Mouse (Mus musculus) kidney, adult 9 months (tissue): Measurements from ENCODE around the gene Tgfbr3.

Experiments used
- DNase-seq: peaks from one replicate; pipeline ENCODE4 v3.0.0; 2022

Tgfbr3 gene

DNA sequence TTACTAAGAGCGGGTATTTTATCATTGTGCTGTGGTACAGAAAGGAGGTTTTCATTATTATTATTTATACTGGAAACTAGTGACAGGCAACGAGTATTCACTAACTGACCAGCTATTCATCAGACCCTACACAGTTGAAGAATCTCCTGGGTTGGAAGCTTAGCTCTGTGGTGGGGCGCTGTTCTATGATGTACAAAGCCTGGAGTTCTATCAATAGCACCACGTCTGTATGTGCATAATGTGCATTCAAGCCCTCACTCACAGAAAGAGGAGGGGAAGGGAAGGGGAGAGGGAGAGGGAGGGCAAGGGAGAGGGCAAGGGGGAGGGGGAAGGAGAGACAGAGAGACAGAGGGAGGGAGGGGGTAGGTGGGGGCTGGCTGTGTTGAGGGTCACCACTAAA is 215.1 kb downstream of the Tgfbr3 start:
- DNase-seq, result no peak

DNA sequence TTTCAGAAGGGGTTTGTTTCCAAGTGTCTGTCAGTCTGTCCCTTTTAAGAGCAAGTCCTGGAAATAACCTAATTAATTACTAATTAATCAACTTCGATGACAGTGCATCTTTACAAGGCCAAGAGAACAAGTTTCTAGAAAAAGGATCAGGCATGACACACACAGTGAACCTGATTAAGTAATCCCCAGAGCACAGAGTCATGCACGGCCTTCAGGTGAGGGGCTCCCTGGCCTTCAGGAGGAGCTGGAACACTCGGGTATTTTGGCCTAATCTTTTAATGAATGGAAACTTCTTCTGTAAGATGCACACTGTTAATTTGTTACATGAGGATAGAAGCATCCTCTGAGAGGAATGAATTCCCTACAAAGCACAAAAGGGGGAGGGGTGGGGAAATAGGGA is 215.9 kb downstream of the Tgfbr3 start:
- DNase-seq, result peak; percentile 13

DNA sequence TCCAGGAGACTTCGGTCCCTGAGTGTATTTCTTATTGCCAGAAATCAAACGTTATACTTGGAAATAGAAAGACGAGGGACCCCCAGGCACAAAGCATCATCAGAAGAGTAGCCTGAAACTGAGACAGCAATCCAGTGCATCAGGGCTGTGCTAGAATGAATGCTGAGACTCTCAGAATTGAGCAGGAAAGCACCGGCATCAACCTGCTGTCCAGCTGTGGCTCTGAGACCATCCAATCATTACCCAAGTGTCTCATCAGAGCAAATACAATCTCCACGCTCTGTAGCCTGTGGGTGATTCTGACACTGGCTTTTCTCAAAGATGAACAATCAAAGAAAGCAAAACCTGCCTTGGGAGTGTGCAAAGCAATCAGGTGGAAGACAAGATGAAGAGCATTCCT is 221.3 kb downstream of the Tgfbr3 start:
- DNase-seq, result no peak

DNA sequence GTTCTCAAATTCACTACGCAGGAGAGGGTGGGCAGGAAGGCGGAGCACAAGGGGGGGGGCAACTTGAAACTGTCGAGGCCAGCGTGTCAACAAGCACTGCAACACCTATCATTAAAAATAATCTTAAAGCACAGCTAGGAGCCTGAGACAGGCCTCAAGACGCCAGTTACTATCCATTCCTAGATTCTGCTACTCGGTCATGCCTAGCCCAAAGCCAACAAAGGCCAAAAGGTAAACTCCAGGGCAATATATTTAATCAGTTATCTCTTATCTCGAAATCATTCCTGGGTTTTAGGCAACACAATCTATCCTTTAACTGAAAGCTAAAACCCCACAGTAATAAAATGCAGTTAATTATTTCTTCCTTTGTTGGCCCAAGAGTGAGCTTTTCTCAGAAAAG is 221.9 kb downstream of the Tgfbr3 start:
- DNase-seq, result no peak

DNA sequence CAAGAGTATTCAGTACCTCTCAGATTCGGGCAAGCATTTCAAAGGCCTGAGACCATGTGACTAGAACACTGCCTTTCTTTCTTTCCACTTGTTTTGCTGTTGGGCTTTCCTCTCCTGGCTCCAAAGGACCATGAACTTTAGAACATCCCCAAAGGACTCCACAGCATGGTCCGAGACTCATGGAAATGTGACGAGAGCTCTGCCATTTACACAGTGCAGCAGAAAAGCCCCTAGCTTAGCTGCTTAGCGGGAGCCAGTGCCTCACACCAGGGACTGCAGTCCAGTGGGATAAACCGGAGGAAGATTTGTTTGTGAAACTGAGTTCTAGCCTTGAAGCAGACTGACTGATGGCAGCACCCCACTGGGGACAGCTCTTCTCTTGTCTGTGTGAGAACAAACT is 224.5 kb downstream of the Tgfbr3 start:
- DNase-seq, result no peak

DNA sequence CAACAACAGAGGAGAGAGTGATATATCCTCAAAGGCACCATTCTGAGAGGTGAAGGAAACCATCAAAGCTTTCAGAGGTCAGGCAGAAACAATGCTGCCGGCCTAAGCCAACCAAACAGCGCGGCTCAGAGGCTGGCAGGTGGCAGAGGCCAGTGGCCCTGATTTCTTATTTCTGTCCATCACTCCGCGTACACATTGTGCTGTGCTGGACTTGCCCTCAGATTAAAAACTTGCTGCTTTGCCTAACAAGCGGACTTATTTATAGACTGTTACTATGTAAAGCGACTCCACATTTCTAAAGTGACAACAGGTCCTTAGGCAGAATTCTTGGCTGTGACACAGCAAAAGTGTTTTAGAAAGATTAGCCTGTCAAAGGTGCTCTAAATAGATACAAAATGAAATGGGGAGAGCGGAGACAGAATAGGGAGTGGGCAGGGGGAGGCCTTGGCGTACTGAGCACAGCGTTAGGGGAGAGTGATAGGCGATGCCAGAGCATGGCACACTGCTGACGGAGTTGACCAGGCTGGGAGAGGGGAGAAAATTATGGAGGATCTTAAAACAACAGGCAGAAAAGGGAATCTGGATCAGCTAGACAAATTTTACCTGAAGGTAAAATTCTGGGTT is 227.1 kb downstream of the Tgfbr3 start:
- DNase-seq, result no peak

DNA sequence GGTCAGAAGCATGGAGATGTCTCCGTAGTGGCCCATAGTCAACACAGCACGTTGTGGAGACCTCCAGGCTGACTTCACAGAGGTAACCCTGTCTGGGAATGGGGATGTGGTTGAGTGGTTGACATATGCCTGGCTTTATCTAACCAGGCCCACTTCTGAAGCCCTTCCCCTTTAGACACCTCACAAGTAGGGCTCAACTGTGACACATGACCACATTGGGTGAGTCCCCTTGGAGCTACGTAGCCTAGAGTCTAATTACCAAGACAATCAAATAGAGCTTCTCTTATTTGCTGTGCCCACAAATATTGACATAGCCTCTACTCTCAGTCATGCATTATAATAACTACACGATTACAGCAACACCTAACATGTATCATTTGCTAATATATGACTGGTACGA is 229.9 kb downstream of the Tgfbr3 start:
- no peak for DNase-seq

DNA sequence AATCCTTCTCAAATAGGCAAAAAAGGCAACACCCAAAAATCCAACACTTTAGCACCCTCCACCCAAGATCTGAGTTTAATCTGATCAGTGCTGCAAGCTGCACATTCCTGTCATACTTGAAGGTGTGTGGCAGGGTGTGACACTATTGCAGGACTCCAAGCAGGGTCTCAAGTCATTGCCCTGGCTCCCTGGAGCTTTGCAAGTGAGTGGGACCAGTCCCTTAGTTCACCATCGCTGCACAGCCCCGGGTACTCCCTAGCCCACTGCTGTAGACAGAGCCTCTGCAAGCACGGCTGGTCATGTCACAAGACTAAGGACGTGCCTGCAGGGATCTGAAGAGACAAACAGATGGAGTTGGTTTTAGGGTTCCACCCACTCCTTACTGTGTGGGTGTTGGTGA is 230.8 kb downstream of the Tgfbr3 start:
- no peak for DNase-seq
